Mouse (Mus musculus) testis, postnatal 14 days (tissue): ENCODE data around the gene Ttll4.

Experiments used
- DNase-seq: peaks from one replicate; pipeline ENCODE4 v3.0.0; 2021; ENCODE audit warnings: low spot score

Gene Ttll4

DNA sequence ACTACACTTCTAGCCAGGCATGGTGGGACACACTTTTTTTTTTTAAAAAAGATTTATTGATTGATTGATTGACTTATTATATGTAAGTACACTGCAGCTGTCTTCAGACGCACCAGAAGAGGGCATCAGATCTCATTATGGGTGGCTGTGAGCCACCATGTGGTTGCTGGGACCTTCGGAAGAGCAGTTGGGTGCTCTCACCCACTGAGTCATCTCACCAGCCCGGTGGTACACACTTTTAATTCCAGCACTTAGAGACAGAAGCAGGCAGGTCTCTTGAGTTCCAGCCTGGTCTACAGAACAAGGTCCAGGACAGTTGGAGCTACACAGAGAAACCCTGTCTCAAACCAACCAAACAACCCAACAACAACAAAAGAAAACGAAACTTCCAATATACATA is 50.5 kb downstream of the Ttll4 start:
- DNase-seq, result no peak

DNA sequence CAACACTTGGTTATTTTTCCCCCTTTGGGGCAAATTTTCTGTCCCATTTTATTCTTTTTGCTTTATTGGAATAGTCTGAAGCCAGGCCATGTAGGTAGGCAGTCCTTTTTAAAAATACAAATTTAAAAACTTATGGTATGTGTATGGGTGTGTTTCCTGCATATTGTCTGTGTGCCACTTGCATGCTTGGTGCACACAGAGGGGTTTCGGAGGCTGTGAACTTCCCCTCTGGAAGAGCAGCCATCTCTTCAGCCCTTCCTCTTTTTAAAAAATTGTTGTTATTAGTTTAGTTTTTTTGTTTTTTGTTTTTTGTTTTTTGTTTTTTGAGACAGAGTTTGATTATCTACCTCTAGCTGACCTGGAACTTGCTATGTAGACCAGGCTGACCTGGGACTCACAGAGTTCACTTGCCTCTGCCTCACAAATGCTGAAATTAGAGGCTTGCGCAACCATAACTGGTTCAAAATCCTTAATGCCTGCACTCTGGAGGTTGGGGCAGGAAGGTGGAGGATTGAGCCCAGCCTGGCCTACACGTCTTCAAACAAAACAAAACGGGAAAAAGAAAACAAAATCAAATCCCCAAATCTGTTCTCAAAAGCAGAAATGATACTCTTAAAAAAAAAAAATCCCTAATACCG is 51.0 kb downstream of the Ttll4 start:
- DNase-seq, result no peak

DNA sequence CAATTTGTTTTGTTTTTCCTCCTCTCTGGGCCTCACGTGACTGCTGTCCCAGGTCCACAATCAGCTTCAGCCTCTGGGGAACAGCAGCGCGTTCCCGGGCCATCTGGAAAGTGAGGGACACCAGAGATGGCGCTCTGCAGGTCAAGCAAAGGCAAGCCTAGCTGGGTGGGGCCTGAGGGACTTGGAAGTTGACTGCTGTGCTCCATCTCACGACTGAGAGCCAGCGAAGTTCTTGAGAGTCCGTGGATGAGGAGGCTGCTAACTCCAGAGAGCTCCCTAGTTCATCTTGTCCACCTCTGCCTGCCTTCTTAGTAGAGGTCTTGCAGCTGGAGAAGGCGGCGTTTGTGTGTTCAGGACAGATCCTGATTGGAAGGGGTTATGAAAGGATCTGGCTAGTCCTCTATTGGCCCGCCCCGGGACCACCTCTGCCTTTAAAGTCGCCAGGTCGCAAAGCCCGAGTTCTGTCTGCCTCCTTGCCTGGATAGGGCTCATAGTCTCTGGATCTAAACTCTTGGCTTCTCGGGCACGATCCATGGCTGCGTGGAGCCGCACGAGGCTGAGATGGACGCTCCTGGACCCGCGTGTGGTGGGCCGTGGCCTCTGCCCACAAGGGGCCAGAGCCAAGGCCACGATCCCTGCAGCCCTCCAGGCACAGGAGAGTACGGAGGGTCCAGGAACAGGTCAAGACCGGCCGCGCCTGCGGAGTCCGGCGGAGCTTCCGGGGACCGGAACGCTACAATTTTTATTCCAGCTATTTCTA is 51.7 kb downstream of the Ttll4 start, which contains the start of gene Cyp27a1:
Cyp27a1 (plus strand) TSS at position 476 of the 760 bp plus-strand sequence.
- peak; percentile 66 for DNase-seq

DNA sequence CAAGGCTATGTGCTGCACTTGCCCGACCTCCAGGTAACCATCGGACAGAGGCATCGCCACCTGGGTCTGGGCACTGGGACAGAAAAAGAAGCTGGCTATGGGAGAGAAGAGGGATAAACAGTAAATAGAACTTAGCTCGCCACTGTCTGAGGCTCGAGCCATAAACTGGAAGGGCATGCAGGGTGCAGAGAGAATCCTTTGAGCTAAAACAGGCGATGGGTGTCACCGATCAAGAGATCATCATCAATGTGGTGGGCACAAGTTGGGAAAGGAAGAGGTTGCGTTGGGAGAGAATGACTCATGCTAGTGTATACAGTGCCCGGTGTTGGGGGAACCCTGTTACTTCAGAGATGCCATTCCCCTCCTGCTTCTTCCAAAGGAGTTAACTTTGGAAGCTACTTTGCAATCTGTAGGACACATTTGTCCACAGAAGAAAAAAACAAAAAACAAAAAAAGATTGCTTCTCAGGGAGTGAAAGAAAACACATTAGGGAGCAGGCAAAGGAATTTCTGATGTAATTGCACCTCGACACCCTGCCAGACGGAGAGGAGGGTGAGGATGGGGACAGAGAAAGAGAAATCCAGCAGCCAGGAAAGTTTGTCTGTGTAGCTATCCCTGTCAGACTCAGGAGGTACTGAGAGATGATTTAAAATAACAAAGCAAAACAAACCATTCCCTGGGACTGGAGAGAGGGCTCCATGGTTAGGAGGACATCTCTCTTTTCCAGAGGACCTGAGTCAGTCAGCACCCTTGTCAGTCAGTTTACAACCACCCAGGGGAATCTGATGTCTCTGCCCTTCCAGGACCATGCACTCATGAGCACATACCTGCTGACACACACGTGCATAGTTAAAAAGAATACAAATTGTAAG is 52.5 kb downstream of the Ttll4 start:
- no peak for DNase-seq

DNA sequence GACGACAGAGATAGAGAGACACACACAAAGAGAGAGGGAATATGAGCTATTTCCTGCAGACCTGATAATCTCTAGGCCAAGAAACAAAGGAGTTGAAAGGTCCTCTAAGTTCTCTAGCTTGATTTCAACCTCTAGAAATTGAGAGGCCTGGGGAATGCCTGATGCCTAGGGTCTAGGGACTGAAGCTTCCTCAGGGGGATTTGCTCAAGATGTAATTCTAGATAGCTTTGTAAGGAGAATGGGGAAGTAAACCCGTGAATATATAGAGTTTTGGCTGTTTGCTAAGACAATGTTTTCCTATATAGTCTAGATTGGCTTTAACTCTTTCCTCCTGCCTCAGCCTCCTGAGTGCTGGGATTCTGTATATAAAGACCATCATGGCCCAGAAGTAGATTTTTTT is 53.4 kb downstream of the Ttll4 start:
- DNase-seq, result no peak

DNA sequence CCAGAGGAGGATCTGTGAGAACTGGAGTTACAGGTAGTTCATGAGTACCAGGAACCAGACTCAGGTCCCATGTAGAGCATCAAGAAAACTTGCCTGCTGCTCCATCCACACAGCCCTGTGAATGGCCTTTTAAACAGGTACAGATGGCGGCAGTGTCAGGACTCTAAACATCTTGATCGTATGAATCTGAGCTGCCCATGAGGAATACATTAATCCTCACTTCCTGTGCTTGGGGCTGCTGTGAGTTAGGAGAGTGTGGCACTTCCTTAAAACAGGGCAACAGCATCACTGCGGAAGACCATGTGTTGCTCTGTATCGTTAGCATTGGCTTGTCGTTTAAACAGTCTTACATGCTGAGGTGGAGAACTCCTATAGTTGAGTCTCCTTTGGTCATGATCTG is 53.9 kb downstream of the Ttll4 start:
- no peak for DNase-seq

DNA sequence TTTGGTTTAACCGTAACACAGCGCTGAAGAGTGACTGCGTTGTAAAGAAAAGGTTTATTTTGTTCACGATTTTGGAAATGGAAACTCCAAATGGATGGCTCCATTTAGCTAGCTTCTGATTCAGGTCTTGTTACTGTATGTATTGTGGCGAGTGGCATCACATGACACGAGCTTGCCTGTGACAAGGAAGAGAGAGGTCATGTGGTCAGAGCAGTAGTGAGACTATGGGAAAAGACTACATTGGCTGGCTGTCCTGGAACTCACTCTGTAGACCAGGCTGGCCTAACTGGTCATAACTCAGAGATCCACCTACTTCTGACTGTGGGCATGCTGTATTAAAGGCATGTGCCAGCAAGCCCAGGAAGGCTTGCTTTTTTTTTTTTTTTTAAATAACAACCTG is 54.3 kb downstream of the Ttll4 start:
- DNase-seq, result no peak

DNA sequence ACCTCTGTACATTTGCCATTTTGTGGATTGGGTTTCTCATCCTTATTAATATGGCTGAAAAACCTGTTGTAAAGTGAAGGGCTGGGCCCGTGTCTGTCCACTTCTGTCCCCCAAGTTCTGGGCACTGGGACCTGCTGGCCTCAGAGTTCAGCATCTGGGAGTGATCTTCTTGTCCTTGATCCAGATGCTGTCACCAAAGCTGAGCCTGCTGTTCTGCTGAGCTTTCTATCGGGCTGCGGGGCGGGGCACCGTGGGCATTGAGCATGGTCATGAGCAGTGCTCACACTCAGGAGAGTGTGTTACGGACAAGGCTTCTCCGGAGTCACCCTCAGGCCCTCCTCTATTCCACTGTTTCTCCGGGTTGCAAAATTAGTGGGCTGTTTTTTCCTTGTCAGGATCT is 56.6 kb downstream of the Ttll4 start:
- no peak for DNase-seq

DNA sequence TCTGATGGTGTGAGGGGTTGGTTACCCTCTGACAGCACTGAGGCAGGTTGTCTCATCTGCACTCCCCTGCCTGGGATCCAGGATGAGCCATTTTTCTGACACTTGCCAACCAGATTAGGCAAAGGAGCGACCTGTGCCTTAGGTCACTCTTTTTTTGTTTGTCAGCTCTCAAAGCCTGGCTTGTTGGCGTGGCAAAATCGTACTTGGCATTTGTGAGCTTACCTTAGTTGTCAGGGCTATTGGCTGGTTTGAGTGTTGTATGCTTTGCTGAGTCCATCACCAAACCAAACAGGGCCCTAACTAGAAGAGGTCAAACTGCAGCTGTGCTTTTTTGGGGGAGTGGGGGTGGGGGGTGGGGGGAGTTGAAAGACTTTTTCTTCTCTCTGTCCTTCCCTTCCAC is 57.7 kb downstream of the Ttll4 start:
- DNase-seq, result no peak

DNA sequence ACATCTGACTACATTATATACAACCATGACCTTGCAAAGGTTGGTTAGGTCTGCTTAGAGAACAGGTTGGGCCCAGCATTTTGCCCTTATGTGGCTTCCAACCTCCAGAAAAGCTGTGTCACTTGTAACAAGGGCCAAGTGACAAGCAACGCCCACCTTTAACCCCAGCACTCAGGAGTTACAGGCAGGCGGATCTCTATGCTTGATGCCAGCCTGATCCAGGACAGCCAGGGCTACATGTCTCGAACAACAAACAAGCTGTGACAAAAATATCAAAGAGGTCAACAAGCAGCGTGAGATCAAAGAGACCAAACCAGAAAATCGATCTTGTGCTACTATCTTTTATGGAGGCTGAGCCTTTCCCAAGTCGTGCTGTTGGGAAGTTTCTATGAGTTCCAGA is 60.1 kb downstream of the Ttll4 start:
- no peak for DNase-seq

DNA sequence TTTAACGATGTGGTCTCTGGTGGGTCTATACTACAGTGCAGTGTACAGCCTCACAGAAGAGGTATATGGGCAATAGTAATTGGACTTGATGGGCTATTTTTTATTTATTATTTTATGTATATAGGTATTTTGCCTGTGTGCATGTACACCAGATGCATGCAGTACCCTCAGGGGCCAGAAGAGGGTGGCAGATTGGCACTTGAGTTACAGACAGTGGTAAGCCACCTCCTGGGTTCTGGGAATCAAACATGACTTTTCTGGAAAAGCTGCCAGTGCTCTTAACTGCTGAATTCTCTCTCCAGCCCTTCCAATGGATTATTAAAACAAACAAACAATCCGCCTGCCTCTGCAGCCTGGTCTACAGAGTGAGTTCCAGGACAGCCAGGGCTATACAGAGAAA is 62.2 kb downstream of the Ttll4 start:
- no peak for DNase-seq

DNA sequence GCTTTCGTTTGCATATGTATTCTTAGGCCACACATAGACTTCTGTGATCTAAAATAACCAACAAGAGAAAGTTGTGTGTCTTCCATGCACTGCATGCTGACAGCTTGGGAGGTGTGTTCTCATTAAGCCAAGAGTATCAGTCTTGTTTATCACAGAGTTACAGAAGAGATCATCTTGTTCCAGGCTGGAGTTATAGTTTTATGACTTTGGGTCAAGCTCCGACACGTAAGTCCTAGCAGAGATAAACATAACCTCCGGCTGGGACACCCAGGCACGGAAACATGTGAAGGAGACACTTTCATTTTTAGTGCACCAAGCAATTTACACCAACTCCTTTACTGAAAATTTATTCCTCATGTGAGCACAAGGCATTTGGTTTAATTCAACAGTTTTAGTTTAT is 64.6 kb downstream of the Ttll4 start:
- DNase-seq, result no peak

DNA sequence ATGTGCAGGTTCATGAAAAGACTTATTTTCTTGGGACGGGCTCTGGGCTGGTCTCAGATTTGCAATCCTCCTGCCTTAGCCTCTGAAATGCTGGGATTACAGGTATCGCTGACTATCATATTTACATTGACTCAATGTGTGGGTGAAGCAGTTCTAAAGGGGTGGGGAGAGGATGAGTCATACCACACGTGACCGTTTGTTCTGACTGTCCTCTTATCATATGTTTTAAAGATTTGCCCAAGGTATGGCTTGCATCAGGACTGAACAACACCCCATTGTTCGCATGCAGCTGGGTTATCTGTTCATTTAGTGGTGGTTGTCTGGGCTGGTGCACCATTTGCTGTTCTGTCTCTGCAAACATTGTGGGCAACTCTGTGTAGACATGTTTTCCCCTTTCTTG is 65.1 kb downstream of the Ttll4 start:
- DNase-seq, result no peak

DNA sequence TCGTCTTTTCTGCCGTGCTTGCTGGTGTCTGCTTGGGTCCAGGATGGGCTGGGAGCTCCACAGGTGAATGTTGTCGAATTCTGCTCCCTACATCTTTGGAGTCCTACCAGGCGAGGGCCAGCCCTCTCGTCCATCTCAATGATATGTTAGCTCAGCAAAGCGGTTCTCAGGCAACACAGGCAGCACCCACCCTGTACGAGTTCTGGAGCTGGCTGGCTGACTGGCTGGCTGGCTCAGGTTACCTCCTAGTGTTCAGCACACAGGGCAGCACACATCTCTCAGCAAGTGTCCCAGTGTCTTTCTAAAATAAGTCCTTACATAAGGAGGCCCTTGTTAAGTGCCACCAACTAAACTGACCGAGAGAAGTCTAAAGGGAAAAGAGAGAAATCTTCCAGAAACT is 66.9 kb downstream of the Ttll4 start:
- DNase-seq, result no peak

DNA sequence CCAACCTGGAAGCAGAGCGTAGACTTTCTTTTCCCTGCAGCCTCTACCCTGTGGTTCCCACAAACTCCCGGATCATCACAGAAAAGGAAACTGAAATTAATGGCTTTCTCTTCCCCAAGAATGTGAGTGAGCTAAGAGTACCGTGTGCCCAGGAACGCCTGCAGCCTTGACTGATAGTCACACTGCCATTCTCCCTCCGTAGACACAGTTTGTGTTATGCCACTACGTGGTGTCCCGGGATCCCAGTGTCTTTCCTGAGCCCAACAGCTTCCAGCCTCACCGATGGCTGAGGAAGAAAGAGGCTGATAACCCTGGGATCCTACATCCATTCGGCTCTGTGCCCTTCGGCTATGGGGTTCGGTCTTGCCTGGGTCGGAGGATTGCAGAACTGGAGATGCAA is 75.4 kb downstream of the Ttll4 start:
- DNase-seq, result no peak

DNA sequence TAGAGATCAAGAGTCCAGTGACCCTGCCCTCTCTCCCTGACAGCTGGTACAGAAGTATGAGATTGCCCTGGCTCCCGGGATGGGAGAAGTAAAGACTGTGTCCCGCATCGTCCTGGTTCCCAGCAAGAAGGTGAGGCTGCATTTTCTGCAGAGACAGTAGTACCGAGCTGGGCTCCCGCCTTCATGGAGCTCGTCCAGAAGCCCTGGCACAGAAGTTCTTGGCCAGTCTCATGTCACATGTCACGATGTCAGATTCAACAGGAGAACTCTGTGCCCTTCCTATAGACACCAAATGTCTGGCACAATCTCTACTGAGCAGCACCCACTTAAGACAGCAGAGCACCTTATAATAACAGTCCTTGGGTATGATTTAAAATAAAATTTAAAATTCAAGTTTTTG is 76.0 kb downstream of the Ttll4 start:
- DNase-seq, result no peak

DNA sequence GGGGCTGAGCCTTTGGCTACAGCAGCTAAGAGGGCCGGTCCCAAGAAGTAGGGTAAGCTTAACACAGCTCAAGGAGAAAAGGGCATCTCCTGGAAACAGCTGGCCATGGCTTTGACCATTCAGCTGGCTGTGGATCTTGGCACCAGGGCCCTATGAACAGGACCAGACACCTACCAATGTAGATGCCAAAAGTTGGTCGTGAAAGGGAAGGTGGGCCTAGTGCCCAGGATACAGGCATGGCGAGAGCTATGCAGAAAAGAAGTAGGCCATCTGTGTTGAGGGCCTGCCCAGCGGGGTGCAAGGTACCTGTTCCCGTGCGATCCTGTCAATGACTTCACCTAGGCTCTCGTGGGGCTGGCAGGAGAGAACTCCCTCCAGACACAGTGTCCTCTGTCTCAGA is 79.3 kb downstream of the Ttll4 start:
- DNase-seq, result no peak

DNA sequence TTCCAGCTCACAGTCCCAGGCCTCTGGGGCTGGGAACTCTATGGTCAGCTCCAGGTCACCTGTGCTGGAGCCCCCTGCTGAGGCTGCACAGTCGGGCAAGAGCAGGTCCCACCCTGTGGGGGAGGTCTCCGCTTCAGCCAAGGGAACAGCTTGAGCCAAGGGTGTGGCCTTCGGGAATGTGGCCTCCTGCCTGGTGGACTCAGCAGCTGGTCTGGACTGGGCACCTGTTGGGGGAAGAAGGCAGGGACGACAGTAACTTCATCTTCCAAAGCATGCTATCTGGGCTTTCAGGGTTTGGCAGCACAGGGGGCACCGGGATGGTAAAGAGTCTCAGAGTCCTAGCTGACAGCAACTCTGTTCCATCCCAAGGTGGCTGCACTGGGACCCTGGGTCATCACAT is 85.8 kb downstream of the Ttll4 start:
- no peak for DNase-seq

DNA sequence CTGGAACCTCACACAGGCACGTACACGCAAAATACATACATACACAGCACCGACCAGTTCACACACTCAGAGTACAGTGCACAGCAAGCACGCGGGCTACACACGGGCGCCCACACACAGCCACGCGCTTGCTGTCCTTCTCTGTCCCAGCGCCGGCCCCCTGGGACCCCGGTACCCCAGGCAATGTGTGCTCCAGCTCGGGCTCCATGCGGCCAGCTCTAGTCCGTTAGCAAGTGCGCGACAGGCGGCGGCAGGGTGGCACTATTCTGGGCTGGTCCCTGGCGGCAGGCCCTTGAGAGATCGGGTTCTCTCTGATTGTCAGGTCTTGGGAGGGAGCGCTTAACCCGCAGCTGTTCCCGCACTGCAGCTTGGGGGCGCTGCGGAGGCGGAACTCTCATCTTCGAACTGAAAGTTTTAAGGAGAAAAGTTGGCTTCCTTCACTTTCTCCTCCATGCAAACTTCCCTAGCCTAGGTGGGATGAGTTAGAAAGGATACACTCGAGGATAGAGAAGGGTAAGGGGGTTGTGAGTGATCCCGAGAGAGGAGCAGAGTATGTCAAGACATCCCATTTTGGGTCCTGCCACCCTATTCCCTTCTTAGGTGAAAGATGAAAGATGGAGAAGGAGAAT is 87.2 kb downstream of the Ttll4 start, which contains the start of gene Prkag3:
Prkag3 (minus strand) TSS at position 579 of the 629 bp plus-strand sequence.
- peak; percentile 36 for DNase-seq

DNA sequence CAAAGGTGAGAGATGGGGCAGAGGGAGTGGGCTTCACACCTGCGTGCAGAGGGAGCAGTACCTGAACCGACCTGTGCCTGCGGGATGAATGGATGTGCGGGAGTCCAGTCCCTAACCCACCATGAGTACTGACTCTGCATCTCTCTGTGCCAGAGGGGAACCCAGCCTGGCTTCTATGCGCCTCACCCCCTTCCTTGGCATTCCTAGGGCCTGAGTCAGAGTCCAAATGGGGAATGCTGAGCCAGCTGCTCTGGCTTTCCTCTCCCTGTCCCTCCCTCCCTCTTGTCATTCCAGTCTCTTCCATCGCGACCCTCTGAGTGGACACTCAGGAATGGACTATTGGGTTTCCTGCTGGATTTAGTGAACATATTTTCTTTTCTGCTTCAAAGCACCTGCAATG is 87.8 kb downstream of the Ttll4 start:
- no peak for DNase-seq

DNA sequence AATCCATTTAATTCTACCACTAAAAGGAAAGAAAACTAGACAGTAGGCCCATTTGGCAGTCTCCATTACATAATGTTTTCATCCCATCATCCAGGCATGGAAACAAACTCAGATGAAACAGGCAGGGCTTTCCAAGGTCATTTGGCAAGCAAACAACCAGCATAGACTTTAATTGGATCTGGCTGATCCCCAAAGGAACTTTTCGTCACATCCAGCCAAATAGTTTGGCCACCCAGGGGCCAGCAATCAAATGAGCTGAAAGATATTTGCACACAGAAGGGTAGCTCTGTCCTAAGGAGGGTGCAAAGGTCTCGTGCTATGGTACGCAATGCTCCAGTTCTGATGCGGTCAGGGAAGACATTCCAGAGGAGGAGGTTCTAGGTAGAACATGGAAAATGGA is 89.1 kb downstream of the Ttll4 start:
- peak; percentile 61 for DNase-seq

DNA sequence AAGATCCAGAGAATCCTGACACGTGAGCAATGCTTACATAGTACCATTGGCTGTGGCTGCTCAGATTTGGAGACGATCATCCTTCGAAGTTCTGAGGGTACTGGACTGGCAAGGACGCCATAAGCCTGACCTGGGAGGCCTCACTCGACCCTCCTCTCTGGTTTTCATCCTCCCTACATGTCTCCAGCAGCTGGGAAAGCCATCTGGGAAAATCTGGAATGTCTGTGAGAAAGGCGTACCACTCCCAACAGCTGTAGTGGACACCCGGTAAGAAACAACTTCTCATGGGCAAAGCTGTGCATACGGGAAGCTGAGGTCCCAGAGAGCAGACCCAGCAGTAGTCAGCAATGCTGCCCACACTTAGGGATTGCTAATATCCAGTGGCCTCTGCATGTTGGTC is 90.6 kb downstream of the Ttll4 start:
- DNase-seq, result no peak
